Mouse (Mus musculus): ENCODE measurements around the gene Slc13a3.

Gene Slc13a3

DNA sequence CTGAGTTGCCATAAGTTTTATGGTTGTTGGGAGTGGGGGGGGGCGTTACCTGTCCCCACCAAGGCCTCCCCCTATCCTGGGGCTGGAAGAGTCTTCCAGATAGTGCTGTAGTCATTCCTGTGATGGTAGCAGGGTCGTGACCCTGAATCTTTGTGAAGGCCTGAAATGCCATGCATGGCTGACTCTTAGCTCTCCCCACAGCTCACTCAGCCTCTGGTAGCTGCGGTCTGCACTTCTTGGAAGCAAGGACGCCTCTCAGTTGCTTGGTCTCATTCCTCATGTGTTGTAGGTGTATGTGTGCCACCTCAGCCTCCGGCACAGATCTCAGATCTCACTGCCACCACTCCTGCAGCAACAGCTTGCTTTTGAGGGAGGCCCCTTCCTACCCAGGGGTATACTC, 2.8 kb upstream of the Slc13a3 start:
- DNase-seq (ENCODE audit: low read depth, low spot score): no peak

DNA sequence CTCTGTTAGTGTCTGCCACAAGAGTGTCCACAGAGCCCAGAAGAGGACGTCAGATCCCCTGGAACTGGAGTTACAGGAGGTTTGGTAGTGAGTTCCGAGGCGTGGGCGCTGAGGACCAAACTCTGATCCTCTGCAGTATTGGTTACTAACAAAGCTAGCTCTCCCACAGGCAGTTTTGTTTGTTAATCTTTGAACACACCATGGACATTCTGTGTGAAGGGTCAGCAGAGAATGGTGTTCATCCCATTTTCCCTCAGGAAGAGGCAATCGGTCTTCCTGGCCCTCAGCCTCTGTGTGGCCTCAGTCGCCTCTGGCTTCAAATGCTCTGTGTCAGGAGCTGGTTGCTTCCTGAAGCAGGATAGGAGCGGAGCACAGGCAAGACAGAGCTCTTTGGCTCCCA, 2.4 kb upstream of the Slc13a3 start:
- no peak for DNase-seq (ENCODE audit: low read depth, low spot score)

DNA sequence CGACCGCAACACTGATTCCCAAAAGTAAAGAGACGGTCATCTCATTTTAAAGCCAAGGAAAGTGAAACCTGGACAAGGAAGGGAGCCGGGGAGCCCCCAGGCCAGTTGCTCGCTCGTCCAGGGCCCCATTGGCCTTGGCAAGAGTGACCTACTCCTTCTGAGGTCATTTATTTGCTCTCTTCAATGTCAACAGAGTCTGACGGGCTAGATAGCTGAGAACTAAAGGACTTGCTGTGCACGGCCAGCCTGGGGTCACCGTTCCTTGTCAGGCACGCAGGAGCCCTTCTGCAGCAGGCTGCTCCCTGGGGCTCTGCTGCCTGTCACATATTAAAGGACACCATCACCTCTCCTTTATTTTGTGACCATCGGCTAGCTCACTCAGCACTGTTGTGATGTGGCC, 1.1 kb downstream of the Slc13a3 start:
- DNase-seq (ENCODE audit: low read depth, low spot score): no peak

DNA sequence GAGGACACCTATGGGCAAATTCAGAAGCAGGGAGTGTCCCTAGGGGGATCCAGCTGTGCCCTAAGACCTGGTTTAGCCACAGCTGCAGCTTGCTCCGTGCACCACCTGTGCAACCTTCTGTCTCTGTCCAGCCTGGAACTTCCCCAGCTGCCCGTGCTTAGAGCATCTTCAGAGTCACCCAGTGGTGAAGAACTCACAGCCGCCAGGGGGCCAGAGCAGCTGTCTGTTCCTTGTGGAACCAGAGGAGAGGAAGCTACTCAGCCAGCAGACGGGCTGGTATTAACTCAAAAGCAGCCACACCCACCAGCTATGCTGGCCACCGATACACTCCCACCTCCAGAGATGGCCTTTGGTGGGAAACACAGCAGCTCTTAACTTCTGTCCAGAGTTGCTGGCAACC, 2.9 kb downstream of the Slc13a3 start:
- DNase-seq (ENCODE audit: low read depth, low spot score): no peak

GRCm38 (mm10) chr2:165467824-165468452, 5.1 kb downstream of the Slc13a3 start:
- no peak for DNase-seq (ENCODE audit: low read depth, low spot score)

- no peak for DNase-seq (ENCODE audit: low read depth, low spot score)
Measured at GRCm38 (mm10) chr2:165459663-165460062, 13.4 kb downstream of the Slc13a3 start.

DNA sequence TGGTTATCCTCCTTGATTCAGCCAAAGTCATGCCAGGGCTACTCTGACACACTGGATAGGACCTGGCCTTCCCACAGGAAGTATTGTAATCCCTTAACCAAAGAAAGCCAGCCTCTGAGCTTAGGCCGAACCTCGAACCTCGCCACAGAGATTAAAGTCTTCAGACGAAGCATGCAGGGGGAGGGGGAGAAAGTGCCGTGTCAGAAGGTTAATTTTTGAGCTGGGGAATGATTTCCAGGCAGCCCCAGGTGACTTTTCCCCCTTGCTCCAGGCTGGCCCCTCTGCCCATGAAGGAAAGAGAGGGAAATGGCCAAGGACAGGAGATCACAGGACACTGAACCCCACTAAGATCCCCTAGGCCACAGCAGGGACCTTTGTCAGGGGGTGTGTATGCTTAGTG, 14.8 kb downstream of the Slc13a3 start:
- no peak for DNase-seq (ENCODE audit: low read depth, low spot score)

- DNase-seq (ENCODE audit: low read depth, low spot score): no peak
Measured at GRCm38 (mm10) chr2:165456710-165457109, 16.3 kb downstream of the Slc13a3 start.

DNA sequence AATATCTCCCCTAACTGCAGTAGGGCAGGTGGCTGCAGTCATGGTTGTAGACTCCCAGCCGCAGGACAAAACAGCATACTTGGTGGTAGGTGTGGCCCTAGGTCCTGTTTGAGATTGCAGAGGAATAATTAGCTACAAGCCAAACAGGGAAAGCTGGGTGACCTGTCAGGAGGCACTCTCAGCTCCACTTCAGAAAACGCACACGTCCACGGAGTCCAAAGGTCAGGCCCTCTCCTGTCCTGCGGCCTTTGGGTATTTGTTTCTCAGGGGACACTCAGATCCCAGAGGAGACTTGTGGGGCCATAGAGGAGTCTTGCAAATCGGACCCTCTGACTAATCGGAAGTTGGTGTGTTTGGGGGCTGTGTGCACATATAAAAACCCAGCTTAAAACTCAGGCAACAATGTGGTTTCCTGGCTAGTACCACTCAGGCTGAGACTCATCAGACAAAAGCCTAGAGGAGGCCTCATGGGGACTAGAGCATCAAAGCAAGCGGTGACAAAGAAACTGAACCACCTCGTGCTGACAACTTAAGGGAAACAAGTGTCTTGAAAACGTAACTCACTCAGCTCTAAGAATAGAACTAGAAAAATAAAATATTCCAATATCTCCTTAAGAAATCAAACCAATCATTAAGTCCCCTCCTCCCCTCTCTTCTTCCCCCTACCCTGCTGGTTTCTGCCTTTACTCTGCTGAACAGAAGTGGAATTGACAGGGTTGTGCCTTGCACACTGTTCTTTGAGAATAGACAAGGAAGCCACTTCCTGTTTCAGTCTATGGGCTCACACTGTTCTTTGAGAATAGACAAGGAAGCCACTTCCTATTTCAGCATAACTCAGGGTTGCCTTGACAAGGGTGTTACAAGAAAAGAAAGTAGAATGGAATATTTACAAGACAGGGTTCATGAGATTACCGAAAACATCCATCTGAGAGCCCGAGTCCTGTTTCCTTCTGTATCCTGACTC, 20.0 kb downstream of the Slc13a3 start:
- DNase-seq (ENCODE audit: low read depth, low spot score): no peak

- DNase-seq (ENCODE audit: low read depth, low spot score): no peak
Measured at GRCm38 (mm10) chr2:165448475-165448874, 24.6 kb downstream of the Slc13a3 start.

- DNase-seq (ENCODE audit: low read depth, low spot score): no peak
Measured at GRCm38 (mm10) chr2:165444861-165445260, 28.2 kb downstream of the Slc13a3 start.

DNA sequence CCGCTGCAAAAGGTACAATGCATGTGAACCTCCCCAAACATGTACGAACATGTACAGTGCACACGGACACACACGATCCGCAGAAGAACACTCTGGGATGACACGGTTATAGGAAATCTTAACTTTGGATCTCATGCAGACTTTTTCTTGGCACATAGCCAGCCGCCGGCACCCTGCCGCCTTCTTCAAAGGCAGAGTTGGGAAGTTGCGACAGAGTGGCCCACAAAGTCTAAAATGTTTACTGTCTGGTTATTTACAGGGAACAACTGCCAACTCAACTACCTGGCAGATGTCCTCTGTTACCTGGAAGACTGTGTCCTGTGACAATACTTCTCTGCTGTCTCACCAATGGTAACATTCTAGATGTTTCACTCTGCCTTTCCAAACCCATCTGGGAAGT, 30.0 kb downstream of the Slc13a3 start:
- no peak for DNase-seq (ENCODE audit: low read depth, low spot score)

DNA sequence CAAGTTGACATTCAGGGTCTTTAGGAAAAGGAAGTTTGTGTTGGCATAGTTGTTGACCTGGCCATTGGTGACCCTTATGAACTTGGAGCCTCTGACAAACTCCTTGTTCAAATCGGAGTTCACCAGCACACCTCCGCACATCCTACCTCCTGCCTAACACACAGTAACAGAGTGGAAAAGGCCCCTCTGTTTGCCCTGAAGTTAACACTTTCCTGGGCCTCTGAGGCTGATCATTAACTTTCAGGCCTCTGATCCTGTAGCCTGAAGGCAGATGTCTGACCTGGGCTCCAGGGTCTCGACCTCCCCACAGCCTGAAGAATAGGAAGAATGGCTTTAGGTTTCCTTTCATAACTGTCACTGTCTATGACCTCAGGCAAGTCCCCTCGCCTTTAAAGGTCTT, 31.4 kb downstream of the Slc13a3 start:
- no peak for DNase-seq (ENCODE audit: low read depth, low spot score)

DNA sequence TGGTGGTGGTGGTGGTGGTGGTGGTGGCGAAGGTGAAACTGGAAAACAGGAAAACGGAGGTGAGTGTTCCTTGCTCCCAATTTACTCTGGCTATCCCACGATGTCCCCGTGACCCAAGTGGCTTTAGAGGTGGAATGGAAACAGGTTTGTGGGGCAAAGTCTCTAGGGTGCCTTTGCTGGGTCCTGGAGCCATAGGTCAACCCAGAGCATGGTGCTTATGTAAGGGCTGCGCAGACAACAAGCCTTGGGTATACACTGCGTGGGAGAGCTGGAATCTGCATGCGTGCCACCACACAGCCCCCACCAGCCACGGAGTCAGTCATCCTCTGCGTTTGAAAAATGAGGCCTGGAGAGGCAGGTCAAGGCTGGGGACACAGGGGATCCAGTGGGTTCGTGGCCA, 33.4 kb downstream of the Slc13a3 start:
- DNase-seq (ENCODE audit: low read depth, low spot score): no peak

DNA sequence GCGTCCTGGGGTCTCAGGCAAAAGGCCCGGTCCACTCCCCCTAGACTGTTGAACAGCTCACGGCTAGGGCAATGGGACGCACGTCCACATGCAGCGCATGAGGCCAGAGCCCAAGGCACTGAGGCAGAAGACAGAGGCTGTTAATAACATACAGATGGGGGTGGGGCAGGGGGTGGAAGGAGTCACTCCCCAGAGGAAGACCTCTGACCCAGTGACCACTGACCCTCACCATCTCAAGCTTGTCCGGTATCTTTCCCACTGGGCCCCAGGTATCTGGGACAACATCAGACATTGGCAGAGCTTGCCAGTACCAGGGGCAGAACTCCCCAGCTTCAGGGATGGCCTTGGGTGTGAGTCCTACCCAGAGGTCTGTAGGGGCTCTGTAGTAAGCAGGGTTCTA, 34.1 kb downstream of the Slc13a3 start:
- no peak for DNase-seq (ENCODE audit: low read depth, low spot score)

- DNase-seq (ENCODE audit: low read depth, low spot score): no peak
Measured at GRCm38 (mm10) chr2:165428694-165429093, 44.3 kb downstream of the Slc13a3 start.

DNA sequence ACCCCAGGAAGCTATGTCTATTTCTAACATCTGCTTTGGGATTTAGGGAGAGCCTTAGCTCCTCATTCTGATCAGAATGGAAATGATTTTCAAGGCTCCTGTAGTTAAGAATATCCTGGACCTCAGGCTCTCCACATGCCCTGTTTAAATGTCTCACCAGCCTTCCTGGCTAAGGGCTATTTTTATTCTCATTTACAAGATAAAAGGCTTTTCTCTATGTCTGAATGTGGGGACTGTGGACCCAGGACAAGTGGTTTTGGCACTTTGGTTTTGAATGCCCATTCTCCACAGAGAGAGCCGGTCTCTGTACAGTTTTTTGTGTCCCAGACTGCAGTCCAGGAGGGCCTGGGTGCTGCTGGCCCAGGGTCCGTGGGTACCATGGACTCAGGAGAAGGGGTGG, 52.8 kb downstream of the Slc13a3 start:
- no peak for DNase-seq (ENCODE audit: low read depth, low spot score)

GRCm38 (mm10) chr2:165419670-165420111, 53.3 kb downstream of the Slc13a3 start:
- DNase-seq (ENCODE audit: low read depth, low spot score): no peak

DNA sequence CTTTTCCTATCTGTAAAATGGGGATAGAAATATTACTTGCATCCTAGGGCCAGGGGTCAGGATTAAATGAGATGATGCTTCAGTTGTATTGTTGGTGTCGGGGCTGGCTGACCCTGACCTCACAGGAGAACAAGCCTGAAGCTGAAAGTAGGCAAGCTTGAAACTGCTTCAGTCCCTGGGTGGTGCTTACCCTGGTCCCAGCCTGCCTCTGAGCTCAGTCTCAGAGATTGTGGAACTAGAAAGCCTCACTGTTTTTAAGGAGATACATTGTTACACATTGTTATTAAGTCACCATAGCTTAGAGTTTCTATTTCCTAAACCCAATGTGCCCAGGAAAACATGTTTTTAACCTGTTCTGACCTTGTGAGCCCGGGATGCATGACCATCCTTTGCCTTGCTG, 54.5 kb downstream of the Slc13a3 start:
- no peak for DNase-seq (ENCODE audit: low read depth, low spot score)

DNA sequence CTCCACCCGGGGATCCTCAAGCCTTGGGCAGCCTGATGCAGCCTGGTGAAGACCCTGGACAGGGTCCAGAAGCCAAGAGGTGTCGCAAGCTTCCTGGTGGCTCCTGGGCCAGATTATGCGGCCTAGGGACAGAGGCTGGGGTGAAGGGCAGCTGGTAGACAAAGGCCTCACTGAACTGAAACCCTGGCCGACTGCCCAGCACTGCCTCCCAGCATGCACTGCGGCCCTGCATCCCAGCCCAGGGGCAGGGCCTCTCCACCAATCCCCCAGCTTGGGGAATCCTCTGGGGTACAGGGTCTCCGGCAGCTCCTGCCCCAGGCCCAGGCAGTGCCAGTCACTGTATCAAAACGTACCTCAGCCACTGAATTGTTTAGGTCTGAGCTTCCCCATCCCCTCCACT, 55.7 kb downstream of the Slc13a3 start:
- peak; percentile 53 for DNase-seq (ENCODE audit: low read depth, low spot score)

GRCm38 (mm10) chr2:165415795-165416194, 57.2 kb downstream of the Slc13a3 start:
- no peak for DNase-seq (ENCODE audit: low read depth, low spot score)

DNA sequence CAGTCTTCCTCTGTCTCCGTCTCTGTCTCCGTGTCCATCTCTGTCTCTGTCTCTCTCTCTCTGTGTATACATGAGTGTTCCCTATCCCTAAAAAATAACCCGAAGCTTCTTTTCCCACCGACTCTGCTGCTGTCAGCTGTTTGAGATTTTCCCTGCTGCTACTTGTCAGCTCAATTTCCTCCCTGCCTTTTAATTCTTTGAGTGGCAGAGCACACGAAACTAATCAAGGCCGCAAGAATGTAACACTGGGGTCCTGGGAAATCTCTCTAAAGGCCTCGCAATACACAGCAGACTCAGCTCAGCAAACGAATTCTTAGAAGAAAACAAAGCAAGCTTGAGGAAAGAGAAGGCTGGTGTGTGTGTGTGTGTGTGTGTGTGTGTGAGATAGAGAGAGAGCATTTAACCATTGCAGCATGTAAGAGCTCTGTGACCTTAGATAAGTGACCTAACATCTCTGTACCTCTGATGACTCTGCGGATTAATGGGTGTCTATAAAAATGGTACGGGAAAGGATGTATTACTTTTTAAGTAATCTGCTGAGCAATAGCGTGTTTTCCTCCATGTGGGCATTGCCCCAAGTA, 57.8 kb downstream of the Slc13a3 start:
- no peak for DNase-seq (ENCODE audit: low read depth, low spot score)

- DNase-seq (ENCODE audit: low read depth, low spot score): no peak
Measured at GRCm38 (mm10) chr2:165414321-165414720, 58.7 kb downstream of the Slc13a3 start.

All from telencephalon, adult 2 months (tissue).